Mouse (Mus musculus) large intestine, adult 2 months (tissue): ENCODE results near the gene Rbm8a. TPM values are rescaled to one million over a fixed set of nuclear protein-coding genes. Genes with fewer than 3 reads are reported as not detected.

Experiments
- DNase-seq: peaks from one replicate; pipeline ENCODE4 v3.0.0-alpha.2; 2012; ENCODE audit warnings: low read depth, low spot score
- WGBS: fragments of 180-500 bp; shearing (Covaris S2); methylation state at CpG from one replicate; pipeline ENCODE4 v1.1.7; 2018; 5-methylcytosine and 5-hydroxymethylcytosine counted together
- polyA plus RNA-seq: library from polyadenylated mRNA; depleted of rRNA; stranded (reverse); fragments of >200 nt; gene quantifications from 2 replicates; pipeline ENCODE4 v1.2.3, GENCODE M21; 2012; rRNA removed

Rbm8a gene
- polyA plus RNA-seq, result 12.1 and 18.2 TPM in 2 replicates

DNA sequence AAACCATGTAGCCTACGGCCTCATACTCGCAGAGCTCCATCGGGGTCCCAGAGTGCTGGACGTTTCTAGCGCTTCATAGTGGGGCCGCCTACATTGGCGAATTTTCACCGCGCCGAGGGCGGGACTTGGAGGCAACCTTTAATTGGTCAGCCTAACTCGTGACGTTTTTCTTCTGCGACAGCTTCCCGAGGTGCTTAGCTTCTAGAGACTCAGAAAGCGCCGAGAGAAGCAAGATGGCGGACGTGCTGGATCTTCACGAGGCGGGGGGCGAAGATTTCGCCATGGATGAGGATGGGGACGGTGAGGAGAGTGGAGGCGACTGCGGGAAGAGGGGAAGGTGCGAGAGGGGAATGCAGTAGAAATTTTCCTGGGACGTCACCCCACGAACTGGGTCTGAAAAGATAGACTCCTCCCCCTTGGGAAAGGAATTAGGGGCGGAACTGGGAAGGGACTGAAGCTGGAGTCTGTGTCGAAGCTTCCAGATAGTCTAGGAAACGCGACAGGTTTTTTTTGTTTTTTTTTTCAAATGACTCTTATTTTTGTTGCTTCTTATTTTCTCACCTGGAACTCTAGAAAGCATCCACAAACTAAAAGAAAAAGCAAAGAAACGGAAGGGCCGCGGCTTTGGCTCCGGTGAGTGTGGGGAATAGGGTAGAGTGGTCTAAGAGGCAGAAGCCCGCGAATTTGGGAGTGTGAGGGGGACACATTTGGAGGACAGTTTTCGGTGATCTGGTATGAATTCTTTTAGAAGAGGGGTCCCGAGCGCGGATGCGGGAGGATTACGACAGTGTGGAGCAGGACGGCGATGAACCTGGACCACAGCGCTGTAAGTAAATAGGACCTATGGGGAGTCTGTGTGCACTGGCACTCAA lies at the start of gene Rbm8a:
Rbm8a (plus strand) TSS at position 205 of the 872 bp plus-strand sequence.
- under 1% methylated on average over 48 of the region's 48 CpGs for WGBS
- DNase-seq, result peak; percentile 98

DNA sequence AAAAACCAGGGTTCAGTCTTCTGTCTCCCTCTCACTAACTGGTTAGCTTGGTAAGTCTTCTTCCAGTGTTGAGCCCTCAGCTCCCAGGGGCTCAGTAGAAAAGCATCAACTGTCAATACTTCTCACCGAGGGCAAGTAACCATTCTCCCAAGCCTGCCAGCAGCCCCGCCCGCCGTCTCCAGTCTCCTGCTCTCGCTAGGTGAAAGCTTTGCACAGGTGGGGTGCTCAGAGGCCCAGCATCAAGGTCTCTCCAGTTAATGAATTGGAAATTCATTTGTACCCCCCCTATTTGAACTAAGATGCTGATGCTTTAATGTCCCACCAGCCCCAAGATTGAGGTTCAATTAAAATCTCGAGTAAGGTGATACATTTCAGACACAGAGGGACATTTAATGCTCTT lies 48.6 kb upstream of the Rbm8a start:
- no peak for DNase-seq
- 60% methylated on average over 6 of the region's 6 CpGs for WGBS

DNA sequence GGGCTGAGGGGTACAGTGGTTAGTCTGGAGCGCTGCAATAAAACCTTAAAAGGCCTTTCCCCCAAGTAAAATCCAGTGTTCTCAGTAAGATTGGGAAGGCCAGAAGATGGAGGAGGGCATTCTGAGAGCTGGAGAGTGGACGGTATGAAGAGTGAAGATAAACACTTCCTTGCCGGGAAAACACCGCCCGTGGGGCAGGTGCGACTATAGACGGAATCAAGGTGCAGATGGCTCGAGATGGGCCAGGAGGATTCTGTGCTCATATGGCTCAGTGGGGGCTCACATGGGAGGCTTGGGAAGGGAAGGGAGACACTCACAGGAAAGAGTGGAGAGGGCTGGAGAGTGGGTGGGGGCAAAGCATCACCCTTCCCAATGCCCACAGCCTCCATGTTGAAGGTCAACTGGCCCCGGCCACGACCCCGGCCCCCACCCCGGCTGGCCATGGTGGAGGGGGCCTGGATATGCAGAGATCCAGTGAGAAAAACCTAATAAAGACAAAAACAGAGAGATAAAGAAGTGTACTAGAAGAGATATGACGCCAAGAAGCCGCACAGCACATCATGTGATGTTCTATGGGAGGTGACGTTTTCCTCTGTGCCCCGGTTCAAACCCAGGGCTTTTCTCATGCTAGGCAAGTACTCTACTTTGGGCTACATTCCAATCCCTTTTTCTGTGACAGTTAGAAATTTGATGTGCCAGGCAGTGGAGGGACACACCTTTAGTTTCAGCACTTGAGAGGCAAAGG lies 47.8 kb upstream of the Rbm8a start:
- 81% methylated on average over 16 of the region's 16 CpGs for WGBS
- no peak for DNase-seq

DNA sequence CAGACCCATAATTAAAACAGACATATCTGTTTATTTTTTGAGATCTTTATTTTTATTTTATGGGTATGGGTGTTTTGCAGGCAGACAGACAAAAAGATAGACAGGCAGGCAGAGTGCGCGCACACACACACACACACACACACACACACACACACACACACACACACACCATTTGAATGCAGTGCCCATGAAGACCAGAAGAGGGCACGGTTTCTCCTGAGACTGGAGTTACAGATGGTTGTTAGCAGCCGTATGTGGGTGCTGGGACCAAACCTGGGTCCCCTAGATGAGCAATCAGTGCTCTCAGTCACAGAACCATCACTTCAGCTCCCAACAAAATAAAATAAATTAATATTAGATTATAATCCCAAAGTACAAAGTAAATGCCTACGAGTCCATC lies 46.3 kb upstream of the Rbm8a start:
- WGBS, result 95% methylated on average over 5 of the region's 5 CpGs
- no peak for DNase-seq

DNA sequence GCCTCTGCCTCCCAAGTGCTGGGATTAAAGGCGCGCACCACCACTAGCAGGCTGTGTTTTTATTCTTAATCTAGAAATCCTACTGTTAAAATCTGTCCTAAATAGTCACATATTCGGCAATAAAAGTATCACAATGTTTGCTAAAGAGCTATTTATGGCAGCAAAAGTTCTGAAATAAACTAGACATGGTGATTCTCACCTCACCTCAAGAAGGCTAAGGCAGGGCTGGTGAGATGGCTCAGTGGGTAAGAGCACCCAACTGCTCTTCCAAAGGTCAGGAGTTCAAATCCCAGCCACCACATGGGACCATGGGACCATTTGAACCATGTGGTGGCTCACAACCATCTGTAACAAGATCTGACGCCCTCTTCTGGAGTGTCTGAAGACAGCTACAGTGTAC lies 39.1 kb upstream of the Rbm8a start:
- DNase-seq, result no peak
- 76% methylated on average over 4 of the region's 4 CpGs for WGBS

DNA sequence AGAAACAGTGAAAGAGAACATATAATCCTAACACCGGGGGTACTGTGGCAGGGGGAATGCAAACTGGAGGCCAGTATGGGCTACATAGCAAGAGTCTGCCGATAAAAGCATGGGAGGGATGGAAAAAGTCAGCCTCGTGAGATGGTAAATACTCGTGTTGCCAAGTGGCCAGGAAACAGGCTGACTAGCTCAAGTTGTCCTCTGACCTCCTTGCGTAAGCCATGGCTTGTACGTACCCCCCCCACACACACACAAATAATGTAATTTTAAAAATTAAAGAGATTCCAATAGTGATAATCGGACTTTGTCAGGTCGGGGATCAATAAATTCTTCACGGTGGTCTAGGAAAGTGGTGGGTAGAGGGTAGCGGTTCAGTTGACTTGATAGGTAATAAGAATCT lies 36.4 kb upstream of the Rbm8a start:
- DNase-seq, result no peak
- under 1% methylated on average over 10 of the region's 10 CpGs for WGBS

DNA sequence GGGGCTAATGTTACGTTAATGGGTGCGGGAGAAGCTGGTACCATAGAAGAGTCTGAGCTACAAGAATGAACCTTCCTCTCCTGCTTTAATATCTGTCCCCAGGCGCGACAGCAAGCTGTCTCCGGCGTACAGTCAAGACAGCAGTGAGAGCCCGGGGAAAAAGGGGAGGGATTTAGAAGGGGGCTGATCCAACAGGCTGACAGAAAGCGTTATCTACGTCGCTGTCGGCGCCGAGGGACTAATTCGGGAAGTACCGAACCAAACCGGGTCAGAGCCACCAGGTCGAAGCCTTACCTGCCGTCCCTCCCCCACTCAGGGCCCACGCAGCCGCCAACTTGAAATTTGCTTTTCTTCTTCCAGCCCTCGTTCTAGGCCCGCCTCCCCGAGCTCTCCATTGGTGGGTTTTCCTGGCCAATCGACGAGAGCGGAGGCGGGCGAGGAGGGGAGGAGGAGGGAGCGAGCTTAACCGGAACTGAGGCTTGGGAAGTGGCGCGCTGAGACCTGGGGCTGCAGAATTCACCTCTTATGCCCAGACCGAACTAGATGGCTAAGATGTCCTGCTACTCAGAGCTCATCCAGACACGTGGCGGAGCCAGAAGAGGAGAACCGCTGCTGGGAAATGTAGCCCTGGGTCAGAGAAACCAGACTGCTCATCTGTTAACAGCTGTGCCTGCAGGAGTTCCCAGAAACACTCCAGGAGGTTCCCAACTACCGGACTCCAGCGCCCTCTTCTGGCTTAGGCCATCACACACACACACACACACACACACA lies 35.8 kb upstream of the Rbm8a start, which contains the start of gene Polr3gl:
Polr3gl (minus strand) TSS at position 392 of the 771 bp plus-strand sequence.
- under 1% methylated on average over 36 of the region's 38 CpGs for WGBS
- no peak for DNase-seq

DNA sequence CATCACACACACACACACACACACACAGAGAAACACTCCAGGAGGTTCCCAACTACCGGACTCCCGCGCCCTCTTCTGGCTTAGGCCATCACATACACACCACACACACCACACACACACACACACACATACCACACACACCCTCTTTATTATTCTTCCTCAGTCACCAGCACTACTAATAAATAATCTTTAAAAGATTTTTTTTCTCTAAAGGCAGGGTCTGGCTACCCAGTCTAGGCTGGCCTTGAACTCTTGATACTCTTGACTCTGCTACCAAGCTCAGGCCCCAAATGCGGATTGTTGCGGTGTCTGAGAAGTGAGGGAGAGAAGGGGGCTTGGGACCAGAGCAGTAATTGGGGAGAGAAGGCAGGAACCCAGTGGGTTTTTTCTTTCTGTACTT lies 34.9 kb upstream of the Rbm8a start:
- no peak for DNase-seq
- 80% methylated on average over 5 of the region's 5 CpGs for WGBS

DNA sequence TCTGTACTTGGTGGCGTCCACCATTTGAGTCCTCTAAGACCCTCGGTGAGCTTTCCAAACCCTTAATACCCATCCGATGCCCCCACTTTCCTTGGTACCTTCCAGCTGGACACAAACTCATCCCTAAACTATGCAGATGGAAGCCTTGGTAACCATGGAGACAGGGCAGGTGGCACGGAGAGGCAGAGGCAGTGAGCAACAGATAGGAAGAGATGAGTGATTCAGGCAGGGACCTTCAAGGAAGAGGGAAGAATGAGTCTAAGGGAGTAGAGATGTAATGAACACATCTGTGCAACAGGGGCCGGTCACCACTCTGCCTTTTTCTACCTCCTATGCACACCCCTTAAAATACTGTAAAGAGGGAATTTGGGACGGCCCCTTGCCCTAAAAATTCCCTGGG lies 34.1 kb upstream of the Rbm8a start:
- WGBS, result 36% methylated on average over 6 of the region's 6 CpGs
- DNase-seq, result no peak

DNA sequence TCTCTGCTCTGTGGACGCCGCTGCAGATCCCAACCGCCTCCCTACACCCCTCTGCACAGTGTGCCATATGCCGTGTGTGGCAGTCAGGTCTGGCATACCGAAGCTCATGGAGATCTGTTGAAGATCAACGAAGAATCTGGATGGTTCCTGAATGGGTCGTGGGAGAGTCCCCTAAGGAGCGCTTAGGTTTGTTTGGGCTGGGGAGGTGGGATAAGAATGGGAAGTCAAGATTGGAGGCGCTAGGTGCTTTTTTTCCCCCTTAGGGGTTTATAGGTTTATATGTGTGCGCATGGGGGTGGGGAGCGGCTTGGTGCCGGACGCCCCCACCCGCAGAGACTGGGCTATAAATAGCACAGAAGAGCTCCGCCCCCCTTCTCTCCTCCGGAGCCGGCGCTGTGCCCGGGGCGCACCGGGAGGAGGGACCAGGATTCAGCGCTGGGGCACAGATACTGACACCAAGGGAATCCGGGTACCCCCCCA lies 33.5 kb upstream of the Rbm8a start, which contains the start of gene Ankrd34a:
Ankrd34a (plus strand) TSS at position 409 of the 480 bp plus-strand sequence.
- 3% methylated on average over 23 of the region's 23 CpGs for WGBS

DNA sequence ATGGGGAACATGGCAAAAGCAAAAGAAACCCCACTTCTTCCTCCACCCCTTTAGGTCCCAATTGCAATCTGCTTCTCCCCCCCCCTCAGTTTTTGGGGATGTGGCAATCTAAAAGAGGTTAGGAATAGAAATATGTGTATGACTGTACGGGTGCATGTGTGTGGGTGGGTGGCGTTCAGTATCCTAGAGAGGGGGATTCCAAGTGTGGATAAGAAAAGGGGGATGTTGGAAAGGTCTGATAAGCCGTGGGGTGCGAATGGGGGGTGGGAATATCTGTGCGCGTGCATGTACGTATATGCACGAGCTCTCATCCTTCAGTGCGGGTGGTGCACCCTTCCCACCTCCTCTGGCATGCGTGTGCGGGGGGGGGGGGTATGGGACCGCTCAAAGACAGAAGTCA lies 32.9 kb upstream of the Rbm8a start:
- 3% methylated on average over 10 of the region's 12 CpGs for WGBS
- no peak for DNase-seq

More for the DNA sequence above, 33.5 kb upstream of the Rbm8a start, which contains the start of gene Ankrd34a:
- DNase-seq, result no peak

DNA sequence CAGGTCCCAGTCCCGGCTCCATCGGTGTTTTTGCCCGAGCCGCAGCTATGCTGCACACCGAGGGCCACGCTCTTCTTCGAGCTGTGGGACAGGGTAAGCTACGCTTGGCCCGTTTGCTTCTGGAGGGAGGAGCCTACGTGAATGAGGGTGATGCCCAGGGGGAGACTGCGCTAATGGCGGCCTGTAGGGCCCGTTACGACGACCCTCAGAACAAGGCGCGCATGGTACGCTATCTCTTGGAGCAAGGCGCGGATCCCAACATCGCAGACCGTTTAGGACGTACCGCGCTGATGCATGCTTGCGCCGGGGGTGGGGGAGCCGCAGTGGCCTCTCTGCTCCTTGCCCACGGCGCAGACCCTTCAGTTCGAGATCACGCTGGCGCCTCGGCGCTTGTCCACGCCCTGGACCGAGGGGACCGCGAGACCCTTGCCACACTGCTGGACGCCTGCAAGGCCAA lies 32.3 kb upstream of the Rbm8a start:
- under 1% methylated on average over 40 of the region's 40 CpGs for WGBS
- no peak for DNase-seq

DNA sequence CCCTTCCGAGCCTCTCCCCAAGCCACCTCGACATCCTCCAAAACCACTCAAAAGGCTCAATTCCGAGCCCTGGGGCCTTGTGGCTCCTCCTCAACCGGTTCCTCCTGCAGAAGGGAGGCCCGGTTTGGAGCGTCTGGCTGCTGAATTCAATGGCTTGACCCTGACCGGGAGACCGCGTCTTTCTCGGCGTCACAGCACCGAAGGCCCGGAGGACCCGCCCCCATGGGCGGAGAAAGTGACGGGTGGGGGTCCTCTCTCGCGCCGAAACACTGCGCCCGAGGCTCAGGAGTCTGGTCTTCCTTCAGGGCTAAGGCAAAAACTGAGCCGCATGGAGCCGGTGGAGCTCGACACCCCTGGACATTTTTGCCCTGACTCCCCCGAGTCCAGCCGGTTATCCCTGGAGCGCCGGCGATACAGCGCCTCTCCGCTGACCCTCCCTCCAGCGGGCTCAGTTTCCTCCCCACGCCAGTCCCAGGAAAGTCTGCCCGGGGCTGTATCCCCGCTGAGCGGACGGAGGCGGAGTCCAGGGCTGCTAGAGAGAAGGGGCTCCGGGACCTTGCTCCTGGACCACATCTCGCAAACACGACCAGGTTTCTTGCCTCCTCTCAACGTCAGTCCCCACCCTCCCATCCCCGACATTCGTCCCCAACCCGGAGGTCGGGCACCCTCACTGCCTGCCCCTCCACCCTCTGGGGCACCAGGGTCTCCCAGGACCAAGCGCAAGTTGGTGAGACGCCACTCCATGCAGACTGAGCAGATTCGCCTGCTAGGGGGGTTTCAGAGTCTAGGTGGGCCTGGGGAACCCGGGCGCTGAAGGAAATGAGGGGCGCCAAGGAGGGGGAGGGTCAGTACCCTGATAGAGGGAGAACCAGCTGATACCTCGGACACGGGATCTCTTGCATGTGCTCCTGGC lies 31.3 kb upstream of the Rbm8a start:
- WGBS, result 6% methylated on average over 54 of the region's 54 CpGs
- DNase-seq, result no peak

DNA sequence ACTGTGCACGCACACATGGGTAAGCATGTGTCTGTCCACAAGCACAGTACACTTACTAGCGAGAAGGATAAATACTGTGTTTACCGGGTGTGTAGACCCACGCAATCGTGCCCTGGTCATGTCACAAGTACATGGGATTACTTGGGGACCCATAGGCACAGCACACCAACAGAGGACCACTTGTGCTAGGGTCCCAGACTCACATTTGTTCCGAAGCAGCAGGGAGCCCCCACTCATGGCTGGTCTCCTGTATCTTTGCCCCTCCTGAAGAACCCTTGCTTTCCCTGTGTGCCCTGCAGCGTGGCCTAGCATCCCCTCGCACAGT lies 30.7 kb upstream of the Rbm8a start:
- WGBS, result 59% methylated on average over 8 of the region's 8 CpGs

DNA sequence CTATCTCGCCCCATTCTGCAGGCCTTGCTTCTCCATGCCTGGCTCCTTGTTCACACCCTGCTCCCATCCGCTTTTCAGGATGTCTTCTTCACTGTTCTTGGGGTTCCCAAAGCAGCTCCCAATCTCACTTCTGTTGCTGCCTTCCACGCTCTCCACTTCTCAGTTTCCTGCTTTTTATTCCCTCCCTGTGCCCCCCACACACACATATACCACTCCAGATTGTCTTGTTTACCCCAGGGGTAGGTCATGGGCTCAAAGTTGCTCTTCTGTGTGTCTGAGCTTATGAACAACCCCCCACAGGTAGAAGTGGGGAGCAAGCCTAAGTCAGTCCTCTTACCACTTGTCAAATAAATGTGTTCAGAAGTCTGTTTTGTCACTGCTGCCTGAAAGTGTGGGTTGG lies 30.3 kb upstream of the Rbm8a start:
- 88% methylated on average over 3 of the region's 3 CpGs for WGBS

More for the DNA sequence above, 30.7 kb upstream of the Rbm8a start:
- no peak for DNase-seq

DNA sequence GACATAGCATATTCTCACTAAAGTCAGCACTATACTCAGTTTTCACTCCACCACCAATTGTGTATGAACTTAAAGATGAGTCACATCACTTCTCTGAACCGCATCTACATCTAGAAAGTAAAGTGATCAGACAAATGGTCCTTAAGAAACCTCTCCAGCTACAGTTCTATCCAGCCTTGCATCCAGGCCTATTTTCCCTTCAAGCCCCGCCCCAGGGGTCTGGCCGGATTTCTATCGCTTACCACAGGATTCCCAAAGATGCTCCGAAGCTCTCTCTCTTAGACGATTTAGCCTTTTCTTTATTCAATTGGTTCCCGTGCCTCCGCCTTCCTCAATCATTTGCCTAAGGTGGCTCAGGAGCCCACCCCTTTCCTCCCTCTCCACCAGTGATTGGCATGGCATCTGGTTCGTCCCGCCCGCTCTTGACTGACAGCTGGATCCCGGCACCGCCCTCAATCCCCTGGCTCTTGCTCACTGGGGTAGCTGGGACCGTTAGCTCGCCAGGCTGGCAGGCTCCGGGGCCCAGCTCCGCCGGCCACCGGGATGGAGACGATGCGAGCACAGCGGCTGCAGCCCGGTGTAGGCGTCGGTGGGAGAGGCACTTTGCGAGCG lies 29.0 kb upstream of the Rbm8a start, which contains the start of gene Lix1l:
Lix1l (plus strand) TSS at position 511 of the 612 bp plus-strand sequence.
- DNase-seq, result no peak
- 2% methylated on average over 27 of the region's 27 CpGs for WGBS

More for the DNA sequence above, 30.3 kb upstream of the Rbm8a start:
- DNase-seq, result no peak

DNA sequence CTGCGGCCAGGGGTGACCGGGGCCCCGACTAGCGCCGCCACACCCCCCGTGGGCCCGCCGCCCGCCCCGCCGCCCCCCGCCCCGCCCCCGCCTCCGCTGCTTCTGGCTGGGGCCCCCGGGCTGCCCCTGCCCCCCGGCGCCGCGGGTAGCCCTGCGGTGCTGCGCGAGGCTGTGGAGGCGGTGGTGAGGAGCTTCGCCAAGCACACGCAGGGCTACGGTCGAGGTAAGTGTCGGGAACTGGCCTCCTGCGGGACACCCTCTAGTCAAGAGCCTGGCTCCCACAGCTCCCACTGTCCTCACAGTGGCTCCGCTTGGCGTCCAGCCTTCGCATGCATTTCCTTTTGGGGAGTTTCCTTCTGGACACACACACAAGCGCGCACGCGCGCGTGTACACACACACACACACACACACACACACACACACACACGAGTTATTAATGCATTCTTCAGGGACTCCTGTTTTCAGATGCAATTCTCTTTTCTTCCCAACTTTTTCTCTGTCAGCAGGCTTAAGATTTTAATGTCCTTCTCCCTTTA lies 28.4 kb upstream of the Rbm8a start:
- WGBS, result 5% methylated on average over 38 of the region's 40 CpGs
- DNase-seq, result no peak
